ENCODE assay signal across 8 mouse cellular contexts in the genomic region with DNA sequence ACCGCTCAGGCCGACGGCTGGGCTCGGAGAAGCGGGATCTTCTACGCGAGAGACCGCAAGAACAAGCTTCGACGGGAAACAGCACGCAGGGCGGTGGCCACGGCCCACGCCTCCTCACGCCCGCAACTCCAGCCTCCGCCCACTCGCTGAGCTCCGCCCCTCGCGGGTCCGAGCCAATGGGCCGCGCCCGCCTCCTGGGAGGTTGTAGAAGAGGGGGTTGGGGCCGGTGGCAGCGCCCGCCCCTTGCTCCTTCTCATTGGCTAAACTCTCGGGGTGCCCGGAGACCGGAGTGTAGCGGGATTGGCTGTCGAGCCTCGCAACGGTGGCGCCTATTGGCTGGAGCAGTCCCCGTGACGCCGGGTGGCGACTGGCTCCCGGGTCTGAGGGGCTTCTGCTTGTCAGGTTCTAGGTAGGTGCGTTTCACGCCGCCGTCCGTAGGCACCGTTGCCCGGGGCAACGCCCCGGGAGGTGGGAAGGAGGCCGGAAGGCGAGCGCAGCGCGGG. TPM values are rescaled to one million over a fixed set of nuclear protein-coding genes. Genes with fewer than 3 reads are reported as not detected.
A peak's percentile ranks its signal among the peaks of the same experiment; 100 is the strongest.
DNase-seq lines count a peak whose midpoint lies in the region; ATAC-seq and TF ChIP-seq lines count a peak whose summit lies in the region.

A gene (minus strand): TSS at position 145 of the 503 bp plus-strand sequence.

- H3K9me3 ChIP-seq in embryonic facial prominence, embryonic 13.5 days, result no peaks in the 10 kb centered on the region
- no peaks in the 10 kb centered on the region for H3K9me3 ChIP-seq in limb, embryonic 14.5 days (ENCODE audit: control insufficient read depth, low read length)
- H3K9me3 ChIP-seq in midbrain, postnatal 0 days (ENCODE audit: low read length), result no peaks in the 10 kb centered on the region

- no peaks in the 10 kb centered on the region for H3K36me3 ChIP-seq in embryonic facial prominence, embryonic 13.5 days
- no peaks in the 10 kb centered on the region for H3K36me3 ChIP-seq in limb, embryonic 14.5 days (ENCODE audit: control insufficient read depth, insufficient read depth, low read length)
- H3K36me3 ChIP-seq in midbrain, postnatal 0 days (ENCODE audit: insufficient read depth, low read length), result no peaks in the 10 kb centered on the region

- H3K4me1 ChIP-seq in embryonic facial prominence, embryonic 13.5 days, result peaks cover 8% of the 10 kb centered on the region; the same call in 1 of the 2 replicates
- H3K4me1 ChIP-seq in limb, embryonic 14.5 days (ENCODE audit: control insufficient read depth, insufficient read depth, low read length), result 0 out of 2 replicates have a peak, but pooled peaks cover 4% of the 10 kb centered on the region
- H3K4me1 ChIP-seq in midbrain, postnatal 0 days (ENCODE audit: insufficient read depth, low read length), result no peaks in the 10 kb centered on the region

- WGBS in embryonic facial prominence, embryonic 13.5 days, result under 1% methylated on average over 55 of the region's 55 CpGs
- WGBS in limb, embryonic 14.5 days, result 1% methylated on average over 54 of the region's 55 CpGs
- 0% methylated on average over 51 of the region's 55 CpGs for WGBS in midbrain, postnatal 0 days

- peak within 1 kb of the TSS; percentile 87 for H3K9ac ChIP-seq in embryonic facial prominence, embryonic 13.5 days
- H3K9ac ChIP-seq in limb, embryonic 14.5 days (ENCODE audit: low read depth, low read length, severe bottlenecking), result peak within 1 kb of the TSS; percentile 83
- peak within 1 kb of the TSS; percentile 97 for H3K9ac ChIP-seq in midbrain, postnatal 0 days (replicated peaks; ENCODE audit: low read length, poor library complexity, severe bottlenecking)

- peak within 1 kb of the TSS; percentile 78 for H3K27ac ChIP-seq in embryonic facial prominence, embryonic 13.5 days
- peak within 1 kb of the TSS; percentile 81 for H3K27ac ChIP-seq in limb, embryonic 14.5 days (replicated peaks; ENCODE audit: low read depth, low read length)
- H3K27ac ChIP-seq in midbrain, postnatal 0 days (ENCODE audit: low read depth, low read length), result peak within 1 kb of the TSS; percentile 86

- peak; percentile 99 for DNase-seq in 3134 (ENCODE audit: extremely low read depth, insufficient read length, low spot score)
- peak; percentile 100 for DNase-seq in adrenal gland, postnatal 36 days
- peak; percentile 98 for DNase-seq in heart, adult 8-10 months (ENCODE audit: low spot score)
- DNase-seq in kidney, adult 9 months, result peak; percentile 99
- DNase-seq in limb, embryonic 14.5 days (ENCODE audit: low spot score), result peak; percentile 99
- DNase-seq in midbrain, postnatal 0 days (ENCODE audit: low spot score), result peak; percentile 99
- peak; percentile 81 to 82 for DNase-seq in spleen, postnatal 14 days (ENCODE audit: low spot score in 2 of 2)

- no peak for TF ChIP-seq CTCF in midbrain, postnatal 0 days (IDR thresholded peaks at IDR 0.05)

- H3K27me3 ChIP-seq in embryonic facial prominence, embryonic 13.5 days, result no peaks in the 10 kb centered on the region
- no peaks in the 10 kb centered on the region for H3K27me3 ChIP-seq in limb, embryonic 14.5 days (ENCODE audit: control insufficient read depth, insufficient read depth, low read length)
- H3K27me3 ChIP-seq in midbrain, postnatal 0 days (ENCODE audit: insufficient read depth, low read length), result no peaks in the 10 kb centered on the region

- peak; percentile 99 for ATAC-seq in embryonic facial prominence, embryonic 13.5 days (ENCODE audit: insufficient number of reproducible peaks, insufficient read depth, low FRiP score, low TSS enrichment, low read depth)
- ATAC-seq in limb, embryonic 14.5 days (ENCODE audit: low FRiP score, low read depth), result peak; percentile 99
- ATAC-seq in midbrain, postnatal 0 days (ENCODE audit: low FRiP score), result peak; percentile 100

- TF ChIP-seq POLR2A in limb, embryonic 14.5 days (IDR thresholded peaks at IDR 0.05; ENCODE audit: borderline replicate concordance, extremely low read depth, insufficient read depth, insufficient read length), result 0 out of 2 replicates have a peak, but pooled peaks have one; percentile 44

- H3K4me2 ChIP-seq in embryonic facial prominence, embryonic 13.5 days, result peak within 1 kb of the TSS; percentile 91
- H3K4me2 ChIP-seq in limb, embryonic 14.5 days (replicated peaks; ENCODE audit: low read depth, low read length, severe bottlenecking), result peak within 1 kb of the TSS; percentile 90
- peak within 1 kb of the TSS; percentile 85 for H3K4me2 ChIP-seq in midbrain, postnatal 0 days (ENCODE audit: low read depth, low read length, poor library complexity, severe bottlenecking)

- H3K4me3 ChIP-seq in embryonic facial prominence, embryonic 13.5 days, result peak within 1 kb of the TSS; percentile 91
- H3K4me3 ChIP-seq in limb, embryonic 14.5 days (replicated peaks; ENCODE audit: low read length), result peak within 1 kb of the TSS; percentile 93
- peak within 1 kb of the TSS; percentile 96 for H3K4me3 ChIP-seq in midbrain, postnatal 0 days (ENCODE audit: low read depth, low read length)

RNA-seq across cellular contexts. Expression of the gene that starts here (rescaled TPM):
- total RNA-seq in adrenal gland, postnatal 36 days (2021), result 1 to 10 TPM in 1 of 2 experiments, not detected in 1; 1.1 TPM
- polyA plus RNA-seq in embryonic facial prominence, embryonic 13.5 days (2015; fragmentation: Nextera tagmentation; extraction: Ambion mirVana), result 1.3 and 2.0 TPM in 2 replicates
- total RNA-seq in heart, adult 8-10 months (2022), result under 1 TPM in 1 of 4 experiments, not detected in 3; 0.81 TPM
- 3.8 and 4.4 TPM in 2 replicates for polyA plus RNA-seq in limb, embryonic 14.5 days (2012; rRNA removed)
- 1.5 and 2.2 TPM in 2 replicates for polyA plus RNA-seq in limb, embryonic 14.5 days (2014; fragmentation: Nextera tagmentation; extraction: Ambion mirVana)
- total RNA-seq in midbrain, postnatal 0 days (2014; rRNA removed), result 8.4 and 11.2 TPM in 2 replicates
- 2.3 and 3.2 TPM in 2 replicates for polyA plus RNA-seq in midbrain, postnatal 0 days (2015; fragmentation: Nextera tagmentation; extraction: Ambion mirVana)

Comparison
In these comparisons a context has a peak if more than half of its experiments do, and no peak if none do; other contexts are left out.
1. Peak in every context shown above with its lines: DNase-seq, ATAC-seq, H3K4me3 ChIP-seq and H3K27ac ChIP-seq.
2. Peak in DNase-seq in heart, adult 8-10 months; RNA of the gene not detected or under 1 TPM.